Mouse (Mus musculus) NIH3T3 (cell line): ENCODE results near the gene Prim2.

Experiments used
- DNase-seq: peaks from one replicate; pipeline ENCODE4 v3.0.0-alpha.2; 2012; ENCODE audit warnings: low read depth

Gene Prim2

DNA sequence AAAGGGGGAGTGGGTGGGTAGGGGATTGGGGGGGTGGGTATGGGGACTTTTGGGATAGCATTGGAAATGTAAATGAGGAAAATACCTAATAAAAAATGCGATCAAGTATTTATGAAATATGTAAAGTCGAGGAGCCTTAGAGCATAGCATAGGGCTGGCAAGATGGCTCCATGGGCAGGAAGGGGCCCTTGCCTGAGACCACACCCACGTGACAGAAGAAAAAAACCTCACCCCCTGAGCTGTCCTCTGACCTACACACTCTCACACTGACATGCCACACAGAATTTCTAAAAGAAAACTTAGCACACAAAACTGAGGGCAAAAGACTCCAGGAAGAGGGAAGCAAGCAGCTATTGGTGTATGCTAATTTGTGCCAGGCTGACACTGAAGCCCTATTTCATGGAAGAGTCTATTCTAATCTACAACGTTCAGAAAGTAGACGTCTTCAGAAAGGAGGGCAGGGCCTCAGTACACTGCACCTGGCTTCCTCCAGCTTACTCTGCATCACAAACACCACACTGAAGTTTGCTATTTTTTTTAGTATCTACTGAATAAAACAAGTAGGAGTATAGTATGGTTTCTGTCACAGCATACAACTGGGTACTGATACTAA is 65.4 kb downstream of the Prim2 start:
- no peak for DNase-seq

DNA sequence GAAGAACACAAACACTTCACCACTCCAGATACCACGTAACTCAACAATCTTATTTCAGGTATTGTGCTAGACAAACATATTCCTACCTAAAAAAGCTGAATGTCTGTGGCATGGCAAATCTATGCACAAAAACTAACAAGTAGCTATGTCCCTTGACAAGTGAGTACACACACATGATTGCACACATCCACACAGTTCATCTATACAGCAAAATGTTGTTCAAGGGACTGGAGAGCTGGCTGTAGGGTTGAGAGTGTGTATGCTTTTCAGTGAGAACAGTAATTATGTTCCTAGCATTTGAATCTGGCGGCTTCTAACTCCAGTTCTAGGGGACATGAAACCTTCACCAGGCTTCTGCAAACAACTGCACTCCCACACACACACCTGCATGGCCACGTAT is 69.9 kb downstream of the Prim2 start:
- DNase-seq = no peak

DNA sequence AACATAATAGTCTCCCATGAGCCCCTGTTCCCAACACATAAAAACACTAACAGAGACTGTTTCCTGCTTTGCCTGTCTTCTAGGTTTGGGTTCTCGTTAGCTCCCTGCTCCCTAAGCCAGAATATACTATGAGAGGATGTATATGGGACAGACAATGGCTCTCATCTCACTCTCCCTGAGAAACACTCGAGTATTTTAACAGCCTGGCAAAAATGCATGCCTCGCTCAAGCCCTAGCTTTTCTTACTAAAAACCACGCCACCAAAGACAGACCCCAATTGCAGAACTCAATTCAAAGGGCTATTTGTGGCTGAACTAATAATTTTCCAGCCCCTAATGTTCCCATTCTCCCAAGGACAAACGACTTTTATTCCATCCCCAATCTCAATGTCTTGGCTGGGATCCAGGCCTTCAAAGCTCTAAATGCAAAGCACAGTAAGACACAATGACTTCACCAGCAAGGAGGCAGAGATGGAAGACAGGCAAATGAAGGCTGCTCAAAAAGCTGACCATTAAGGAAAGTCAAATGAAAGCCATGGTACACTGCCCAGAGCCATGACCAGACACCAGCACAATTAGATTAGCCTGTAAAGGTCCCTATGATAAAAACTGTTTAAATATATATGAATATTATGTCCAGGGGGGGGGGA is 70.5 kb downstream of the Prim2 start:
- DNase-seq = no peak

DNA sequence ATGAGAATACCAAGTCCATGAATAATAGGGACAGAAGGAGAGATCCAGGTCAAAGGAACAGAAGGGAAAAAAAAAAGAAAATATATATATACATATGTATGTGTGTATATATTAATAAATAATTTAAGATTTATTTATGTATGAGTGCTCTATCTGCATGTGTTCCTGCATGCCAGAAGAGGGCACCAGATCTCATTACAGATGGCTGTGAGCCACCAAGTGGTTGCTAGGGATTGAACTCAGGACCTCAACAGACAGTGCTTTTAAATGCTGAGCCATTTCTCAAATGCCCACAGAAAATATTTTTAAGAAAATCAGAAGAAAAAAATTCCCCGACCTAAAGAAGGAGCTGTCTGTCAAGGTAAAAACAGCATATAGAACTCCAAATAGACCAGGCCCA is 72.6 kb downstream of the Prim2 start:
- peak; percentile 12 for DNase-seq

DNA sequence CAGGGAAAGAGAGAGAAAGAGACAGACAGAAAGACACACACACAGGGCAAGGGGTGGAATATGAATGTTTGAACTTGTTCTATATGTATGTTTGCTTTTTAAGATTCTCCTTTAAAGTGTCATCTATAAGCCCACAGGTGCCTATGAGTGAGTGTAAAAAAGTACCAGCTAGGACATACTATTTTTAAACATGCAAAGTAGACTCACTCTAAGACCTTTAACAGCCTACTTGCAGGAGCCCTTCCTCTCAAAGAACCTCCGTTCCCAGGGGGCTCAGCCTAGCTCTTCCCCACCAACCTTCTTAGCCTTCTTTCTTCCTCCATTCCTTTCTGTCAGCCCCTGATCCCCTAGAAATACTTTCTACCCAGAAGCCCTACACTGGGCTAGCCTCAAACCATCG is 73.7 kb downstream of the Prim2 start:
- no peak for DNase-seq

DNA sequence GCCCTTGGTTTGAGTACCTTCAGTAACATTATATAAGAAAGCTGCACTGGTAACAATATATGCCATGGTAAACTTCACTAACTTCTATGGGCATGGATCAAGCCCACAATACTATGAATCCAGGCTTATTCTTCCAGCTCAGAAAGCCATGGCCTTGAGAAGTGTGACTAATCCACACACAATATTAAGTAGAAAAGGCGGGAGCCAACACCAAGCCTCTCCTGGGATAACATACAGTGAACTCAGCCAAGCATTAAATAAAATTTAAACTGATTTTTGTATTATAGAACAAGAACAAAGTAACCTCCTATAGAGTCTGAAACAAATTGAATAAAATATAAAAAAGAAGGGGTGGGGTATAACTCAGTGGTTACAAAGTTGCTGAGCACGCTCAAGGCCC is 74.6 kb downstream of the Prim2 start:
- peak; percentile 16 for DNase-seq

DNA sequence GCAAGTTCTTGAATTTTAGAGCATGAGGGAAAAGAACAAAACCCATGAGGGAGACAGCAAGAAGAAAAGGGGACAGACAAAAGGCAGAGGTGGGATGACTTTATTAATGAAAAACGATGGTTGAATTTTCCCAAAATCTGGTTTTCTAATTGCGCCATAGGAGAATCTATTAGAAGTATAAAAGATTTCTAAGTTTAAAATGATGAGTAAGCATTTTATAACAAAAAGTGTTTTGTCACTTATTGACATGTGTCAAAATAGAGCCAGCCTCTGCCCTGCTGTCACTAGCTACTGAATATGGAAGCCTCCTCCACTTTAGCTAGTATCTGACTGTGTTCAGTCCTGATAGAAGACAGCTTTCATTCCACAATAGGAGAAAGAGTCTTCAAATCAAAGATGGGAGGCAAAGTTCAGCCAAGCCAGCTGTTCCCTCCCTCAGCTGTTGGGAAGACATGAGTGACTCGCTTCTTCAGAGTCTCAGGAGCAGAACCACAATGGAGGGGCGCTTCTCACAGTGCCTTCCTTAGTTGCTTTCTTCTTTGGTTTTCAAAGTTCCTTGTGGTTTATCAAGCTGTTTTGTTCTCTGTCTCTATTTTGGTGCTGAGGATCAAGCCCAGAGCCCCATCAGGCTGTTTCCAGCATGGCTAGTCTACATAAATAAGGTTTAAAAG is 75.7 kb downstream of the Prim2 start:
- DNase-seq = no peak

DNA sequence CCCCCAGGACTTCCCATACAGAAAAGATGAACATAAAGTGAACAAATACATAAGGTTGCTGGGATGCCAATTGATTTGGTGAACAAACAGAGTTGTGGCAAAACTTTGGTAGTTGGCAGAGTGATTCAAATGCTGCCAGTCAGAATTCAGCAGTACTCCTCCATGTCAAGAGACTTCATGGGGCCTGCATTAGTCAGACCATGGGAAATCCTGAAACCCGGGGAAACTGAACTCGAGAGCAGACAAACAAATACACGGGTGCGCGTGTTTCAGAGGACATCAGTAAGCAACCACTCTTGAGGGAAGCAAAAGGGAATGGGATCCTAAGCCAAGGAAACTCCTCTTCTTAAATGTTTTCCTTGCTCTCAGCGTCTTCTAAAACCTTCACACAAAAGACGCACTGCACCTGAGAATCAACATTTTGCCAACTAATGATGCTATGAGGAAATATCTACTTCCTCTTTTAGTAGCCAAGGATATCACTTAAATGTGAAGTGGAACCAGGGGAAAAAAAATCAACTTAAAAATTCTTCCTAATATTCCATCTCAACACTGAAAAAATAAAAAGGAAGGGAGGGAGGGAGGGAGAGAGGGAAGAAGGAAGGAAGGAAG is 77.5 kb downstream of the Prim2 start:
- no peak for DNase-seq

DNA sequence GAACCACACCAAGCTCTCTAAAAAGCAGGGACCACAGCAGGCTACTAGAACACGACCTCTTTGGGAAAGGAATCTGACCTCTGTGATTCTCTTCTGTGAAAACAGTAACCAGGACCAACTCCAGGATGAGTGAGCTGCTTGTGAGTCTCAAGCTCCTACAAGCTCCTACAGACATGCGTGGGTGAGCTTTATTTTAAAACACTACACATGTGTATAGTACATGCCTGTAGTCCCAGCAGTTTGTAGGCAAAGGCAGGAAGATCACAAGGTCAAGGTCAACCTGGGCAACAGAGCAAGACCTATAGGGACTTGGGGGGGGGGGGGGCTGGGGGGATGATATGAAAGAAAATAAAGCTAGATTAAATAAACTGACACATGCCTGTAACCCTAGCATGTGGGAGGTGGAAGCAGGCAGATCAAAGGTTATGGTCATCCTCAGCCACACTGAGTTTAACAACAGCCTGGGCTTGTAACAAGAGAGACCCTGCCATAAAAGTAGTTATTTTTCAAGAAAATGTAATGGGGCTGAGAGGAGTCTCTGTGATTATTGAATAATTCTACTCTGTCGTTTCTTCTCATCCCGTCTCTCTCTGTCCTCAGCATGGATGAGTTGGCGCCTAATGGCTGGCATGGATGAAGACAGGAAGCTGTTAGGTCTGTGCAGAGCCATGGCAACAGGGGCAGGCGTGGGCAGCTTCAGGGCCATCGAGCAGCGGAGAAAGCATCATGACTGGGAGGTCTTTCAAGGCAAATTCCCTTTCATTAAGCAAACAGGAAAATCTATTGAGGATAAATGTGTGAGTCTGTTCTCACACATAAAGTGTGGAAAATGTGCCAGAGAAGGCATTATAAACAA is 78.8 kb downstream of the Prim2 start:
- no peak for DNase-seq

DNA sequence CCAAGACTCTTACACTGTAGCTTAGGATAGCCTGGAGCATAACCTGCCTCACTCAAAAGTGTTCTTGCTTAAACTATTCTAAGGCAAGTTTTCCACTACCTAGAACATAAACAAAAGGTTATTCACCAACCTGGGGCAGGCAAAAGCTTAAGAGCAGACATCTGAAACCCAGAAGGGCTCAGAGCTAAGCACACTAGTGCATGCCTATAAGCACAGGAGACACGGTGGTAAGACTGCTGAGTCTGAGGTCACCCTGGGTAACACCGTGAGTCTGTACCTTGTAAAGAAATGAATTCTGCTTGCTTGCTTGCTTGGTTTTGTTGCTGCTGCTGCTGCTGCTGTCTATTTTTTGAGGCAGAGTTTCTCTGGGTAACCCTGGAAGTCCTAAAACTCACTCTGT is 80.1 kb downstream of the Prim2 start:
- DNase-seq = no peak

DNA sequence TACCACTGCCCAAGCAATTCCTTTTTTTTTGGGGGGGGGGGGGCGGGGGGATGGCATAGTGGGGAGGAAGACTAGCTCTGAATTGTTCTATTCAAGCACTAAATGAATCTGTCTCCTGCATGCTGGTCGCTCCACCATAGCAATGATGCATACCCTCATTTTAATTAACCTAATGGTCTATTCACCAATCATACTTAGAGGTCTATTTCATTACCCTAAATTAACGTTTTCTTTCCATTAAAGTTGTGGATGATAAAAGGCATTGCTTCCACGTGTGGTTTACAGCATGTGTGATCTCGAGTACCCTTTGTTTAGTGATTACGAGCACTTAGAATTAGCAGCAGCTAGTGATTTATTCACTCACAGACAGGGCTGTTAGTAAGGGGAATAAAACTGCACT is 81.0 kb downstream of the Prim2 start:
- no peak for DNase-seq

DNA sequence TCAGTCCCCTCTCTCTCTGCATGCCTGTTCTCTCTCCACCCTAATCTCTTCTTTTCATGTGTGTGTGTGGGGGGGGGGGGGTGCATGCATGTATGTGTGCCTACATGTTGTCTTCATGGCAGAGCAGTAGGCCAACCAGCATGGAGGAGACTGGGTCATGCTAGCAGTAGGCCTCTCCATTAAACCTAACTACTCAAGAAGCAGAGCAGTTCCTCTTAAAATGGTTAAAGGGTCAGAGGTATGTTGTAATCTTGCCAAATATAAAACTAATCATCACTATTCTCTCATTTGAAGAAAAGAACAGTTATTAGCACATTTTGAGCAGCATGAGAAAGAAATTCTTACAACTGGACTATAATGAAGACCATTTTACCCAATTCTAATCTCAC is 85.0 kb downstream of the Prim2 start:
- no peak for DNase-seq

DNA sequence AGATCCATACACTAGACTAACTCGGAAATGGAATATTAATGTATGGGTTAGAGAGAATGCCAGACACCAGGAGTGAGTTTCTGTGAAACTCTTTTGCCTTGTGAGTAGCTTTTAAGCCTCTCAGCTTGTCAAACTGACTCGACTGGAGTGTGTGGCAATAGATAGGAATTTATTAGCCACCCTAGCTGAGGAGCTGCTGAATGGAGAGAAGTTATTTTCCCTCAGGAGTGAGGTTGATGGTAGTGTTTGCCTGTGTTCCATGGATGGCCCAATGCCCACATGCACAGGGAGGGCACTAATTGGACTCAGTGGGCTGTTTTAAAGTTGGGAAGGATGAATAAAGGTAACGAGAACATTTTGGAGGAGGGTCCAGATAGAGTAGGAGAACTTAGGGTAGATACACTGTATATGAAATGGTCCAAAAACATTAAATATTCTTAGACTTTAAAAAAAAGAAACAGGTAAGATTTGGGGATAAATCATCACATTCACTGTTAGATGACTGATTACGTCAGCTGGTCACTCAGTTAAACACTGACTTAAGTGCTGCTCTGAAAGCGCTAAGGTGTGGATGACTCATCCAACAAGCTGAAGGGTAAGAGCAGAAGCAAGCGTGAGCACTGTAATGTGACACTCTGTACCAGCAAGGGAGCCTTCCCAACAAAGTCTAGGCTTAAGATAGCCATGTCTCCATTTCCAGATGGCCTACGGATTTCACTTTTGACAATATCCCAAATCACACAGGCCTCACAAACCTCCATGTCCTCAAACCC is 85.6 kb downstream of the Prim2 start:
- peak; percentile 52 for DNase-seq

DNA sequence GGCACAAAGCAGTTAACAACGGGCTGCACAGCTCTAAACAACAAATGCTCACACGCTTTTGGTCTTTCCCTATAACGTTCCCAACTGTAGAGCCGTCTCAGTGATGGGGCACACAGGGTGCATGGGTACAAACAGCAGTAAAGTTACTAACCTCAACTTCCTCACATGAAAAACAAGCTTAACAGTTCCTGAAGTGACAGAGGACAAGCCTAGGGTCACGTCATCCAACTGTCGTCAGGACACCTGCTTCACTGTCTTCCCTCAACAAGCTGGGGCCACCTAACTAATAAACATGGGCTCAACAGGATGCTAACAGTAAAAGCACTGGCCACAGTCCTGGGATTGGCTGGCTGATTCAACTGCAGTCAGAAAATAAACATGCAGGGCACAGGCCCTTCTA is 91.0 kb downstream of the Prim2 start:
- DNase-seq = no peak

DNA sequence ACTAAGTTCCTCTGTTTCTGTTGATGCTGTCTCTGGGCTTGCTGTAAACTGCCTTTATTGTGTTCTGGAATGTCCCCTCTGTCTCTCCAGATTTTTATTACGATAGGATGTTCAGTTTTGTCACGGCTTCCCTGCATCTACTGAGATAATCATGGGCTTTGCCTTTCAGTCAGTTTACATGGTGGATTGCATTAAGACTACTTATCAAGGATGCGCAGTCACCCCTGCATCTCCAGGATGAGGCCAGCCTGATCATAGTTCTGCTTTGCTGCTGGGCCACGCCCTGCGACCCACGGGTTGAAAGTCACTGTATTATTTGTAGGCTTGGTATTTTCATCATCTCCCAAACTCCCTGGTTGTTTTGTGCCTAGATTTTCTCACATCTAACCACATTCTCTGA is 95.1 kb downstream of the Prim2 start:
- DNase-seq = no peak

DNA sequence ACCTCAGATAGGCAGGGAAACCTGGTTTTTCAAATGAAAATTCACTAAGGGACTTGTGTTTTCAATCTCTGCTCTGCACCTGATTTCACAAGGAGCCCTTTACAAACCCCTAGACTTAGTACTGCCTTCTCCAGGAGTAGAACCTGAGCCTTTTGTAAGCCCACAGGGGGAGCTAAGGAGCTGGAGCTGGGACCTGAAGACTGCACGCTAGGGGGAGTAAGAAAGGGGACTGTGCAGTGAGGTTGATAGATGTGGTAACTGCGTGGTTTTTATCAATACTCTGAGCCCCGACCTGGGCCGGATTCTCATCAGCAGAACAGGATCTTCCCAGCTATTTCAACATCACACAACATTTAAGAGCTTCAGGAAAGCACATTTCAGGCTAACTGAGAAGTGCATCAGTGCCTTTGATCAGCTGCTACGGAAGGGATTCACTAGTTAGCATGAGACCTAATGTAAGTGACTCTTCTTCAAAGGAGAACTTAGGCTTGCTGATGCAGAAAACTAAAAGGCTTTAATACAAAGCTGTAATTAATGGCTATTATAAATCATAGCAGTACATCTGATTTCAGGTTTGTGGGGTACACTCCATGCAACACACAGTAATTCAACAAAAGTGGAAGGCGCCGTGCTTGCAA is 103.7 kb downstream of the Prim2 start:
- DNase-seq = peak; percentile 44

DNA sequence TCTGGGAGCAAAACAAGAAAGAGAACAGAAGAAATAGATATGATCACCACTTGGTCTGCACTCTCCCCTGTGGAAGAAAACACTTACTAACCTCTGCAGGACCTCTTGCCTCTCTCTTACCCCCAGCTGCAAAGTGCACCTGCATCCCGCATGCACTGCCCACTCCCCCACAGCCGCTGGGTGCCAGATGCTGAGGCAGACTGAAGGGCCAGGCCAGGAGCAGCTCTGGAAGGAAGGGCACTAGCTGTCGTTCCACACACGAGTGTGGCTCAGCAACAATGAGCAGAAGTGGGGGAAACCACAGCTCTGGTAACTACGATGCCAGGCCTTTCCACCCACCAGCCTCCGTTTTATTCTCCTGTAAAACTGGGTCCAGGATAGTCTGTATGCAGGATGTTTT is 105.6 kb downstream of the Prim2 start:
- DNase-seq = no peak

DNA sequence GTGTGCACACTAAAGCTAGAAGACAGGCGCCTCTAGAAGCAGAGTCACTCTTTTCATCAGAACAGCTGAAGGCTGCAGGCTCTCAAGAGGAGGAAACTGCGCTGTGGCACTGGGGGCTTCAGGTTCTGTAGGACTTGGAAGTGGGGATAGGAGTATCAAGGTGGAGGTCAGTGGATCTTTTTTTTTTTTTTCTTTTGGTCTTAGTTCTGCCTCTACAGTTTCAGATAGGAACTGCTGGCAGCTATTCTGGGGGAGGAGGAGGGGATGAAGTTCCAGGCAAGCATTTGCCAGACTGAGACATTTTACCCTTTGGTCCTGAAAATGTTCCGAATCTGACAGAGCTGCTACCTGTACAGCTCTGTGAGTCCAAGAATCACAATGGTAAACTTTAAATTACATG is 106.0 kb downstream of the Prim2 start:
- DNase-seq = no peak

DNA sequence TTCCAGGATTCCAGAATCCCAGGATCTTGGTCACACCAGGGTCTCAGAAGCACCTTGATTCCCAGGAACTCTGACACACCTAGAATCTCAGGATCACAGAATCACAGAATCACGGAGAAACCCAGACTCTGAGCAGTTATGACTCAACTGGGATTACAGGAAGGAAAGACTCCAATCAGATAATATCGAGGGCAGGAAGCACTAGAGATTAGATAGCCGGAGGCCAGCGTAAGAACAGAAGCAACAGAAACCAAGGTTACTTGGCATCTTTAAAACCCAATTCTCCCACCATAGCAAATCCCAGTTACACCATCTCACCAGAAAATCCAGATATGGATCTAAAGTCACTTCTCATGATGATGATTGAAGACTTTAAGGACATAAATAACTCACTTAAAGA is 113.0 kb downstream of the Prim2 start:
- DNase-seq = no peak

DNA sequence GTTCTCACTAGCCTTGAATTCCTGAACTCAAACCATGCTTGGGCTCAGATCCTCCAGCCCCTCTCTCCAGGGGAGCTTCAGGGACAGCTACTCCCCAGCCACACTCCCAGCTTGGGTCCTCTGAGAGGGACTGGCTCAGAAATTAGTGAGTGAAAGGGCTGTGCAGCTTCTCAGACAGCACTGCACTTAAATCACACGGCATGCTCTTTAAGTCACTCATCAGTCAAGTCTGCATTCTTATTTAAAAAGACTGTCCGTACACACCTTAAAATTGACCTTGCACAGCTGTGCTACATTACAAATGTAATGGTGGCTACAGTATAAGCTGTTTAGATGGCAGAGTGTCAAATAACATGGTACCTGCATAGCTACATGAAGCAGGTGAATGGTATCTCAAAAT is 114.0 kb downstream of the Prim2 start:
- DNase-seq = no peak

DNA sequence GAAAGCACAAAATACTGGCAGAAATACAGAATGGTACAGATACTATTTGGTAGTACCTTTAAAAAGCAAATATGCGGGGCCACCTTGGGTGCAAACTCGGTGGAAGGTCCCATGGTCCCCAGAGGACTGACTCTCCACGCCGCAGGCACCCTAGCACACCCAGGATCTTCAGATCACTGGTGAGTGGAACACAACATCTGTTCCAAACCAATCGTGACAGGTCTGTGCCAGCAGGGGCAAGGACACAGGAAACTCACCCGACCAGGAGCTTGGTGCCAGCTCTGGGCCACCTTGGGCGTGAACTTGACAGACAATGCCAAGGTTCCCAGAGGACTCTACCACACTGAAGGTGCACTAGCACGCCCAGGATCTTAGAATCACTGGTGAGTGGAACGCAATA is 118.2 kb downstream of the Prim2 start:
- no peak for DNase-seq
